Mouse (Mus musculus): ENCODE measurements around the gene Gpr4. TPM values are rescaled to one million over a fixed set of nuclear protein-coding genes. Genes with fewer than 3 reads are reported as not detected.

Gene Gpr4
- polyA plus RNA-seq, 1 experiment from 2014 or later: 1.8 TPM

GRCm38 (mm10) chr7:19170142-19170541, 42.2 kb upstream of the Gpr4 start:
- ATAC-seq: peak; percentile 76; the same call in 1 of the 2 replicates
- peak overlapping the region; percentile 75 for H3K27ac ChIP-seq (ENCODE audit: low read depth, low read length)
- H3K36me3 ChIP-seq (ENCODE audit: control insufficient read depth, insufficient read depth, low read length): no peaks in the 10 kb centered on the region
- no peak overlapping the region for H3K4me3 ChIP-seq (ENCODE audit: low read depth, low read length)
- no peak overlapping the region for H3K4me2 ChIP-seq (ENCODE audit: low read length)
- peaks cover 14% of the 10 kb centered on the region for H3K4me1 ChIP-seq (ENCODE audit: control insufficient read depth, insufficient read depth, low read length)
- DNase-seq (ENCODE audit: low spot score): peak; percentile 85
- 62% methylated on average over 8 of the region's 8 CpGs for WGBS
- H3K27me3 ChIP-seq (replicated peaks; ENCODE audit: control insufficient read depth, insufficient read depth, low read length): 0 out of 2 replicates have a peak, but pooled peaks cover 3% of the 10 kb centered on the region
- no peaks in the 10 kb centered on the region for H3K9me3 ChIP-seq (replicated peaks; ENCODE audit: control insufficient read depth, low read length)
- peak overlapping the region; percentile 6; the same call in 1 of the 2 replicates for H3K9ac ChIP-seq (ENCODE audit: low read length)

- Histone ChIP-seq H3K27me3 (replicated peaks; ENCODE audit: control insufficient read depth, insufficient read depth, low read length) (peaks cover under 1% of the 10 kb centered on the region; the same call in 1 of the 2 replicates), H3K4me2 (ENCODE audit: low read length) (no peak overlapping the region), H3K4me3 (ENCODE audit: low read depth, low read length) (no peak overlapping the region), H3K9me3 (replicated peaks; ENCODE audit: control insufficient read depth, low read length) (no peaks in the 10 kb centered on the region), H3K9ac (ENCODE audit: low read length) (no peak overlapping the region), H3K27ac (ENCODE audit: low read depth, low read length) (peak overlapping the region; percentile 15; the same call in 1 of the 2 replicates), H3K4me1 (ENCODE audit: control insufficient read depth, insufficient read depth, low read length) (peaks cover 9% of the 10 kb centered on the region; the same call in 1 of the 2 replicates), H3K36me3 (ENCODE audit: control insufficient read depth, insufficient read depth, low read length) (no peaks in the 10 kb centered on the region)
- ATAC-seq (no peak), DNase-seq (ENCODE audit: low spot score) (no peak)
- WGBS: 50% methylated on average over 8 of the region's 8 CpGs
These were observed 40.5 kb upstream of the Gpr4 start for GRCm38 (mm10) chr7:19171831-19172230.

GRCm38 (mm10) chr7:19172874-19173273, 39.5 kb upstream of the Gpr4 start:
- Histone ChIP-seq H3K27me3 (replicated peaks; ENCODE audit: control insufficient read depth, insufficient read depth, low read length) (peaks cover 10% of the 10 kb centered on the region), H3K36me3 (ENCODE audit: control insufficient read depth, insufficient read depth, low read length) (no peaks in the 10 kb centered on the region), H3K4me2 (ENCODE audit: low read length) (peak overlapping the region; percentile 53), H3K4me3 (ENCODE audit: low read depth, low read length) (peak overlapping the region; percentile 22), H3K27ac (ENCODE audit: low read depth, low read length) (peak overlapping the region; percentile 6; the same call in 1 of the 2 replicates), H3K9ac (ENCODE audit: low read length) (peak overlapping the region; percentile 35), H3K9me3 (replicated peaks; ENCODE audit: control insufficient read depth, low read length) (no peaks in the 10 kb centered on the region), H3K4me1 (ENCODE audit: control insufficient read depth, insufficient read depth, low read length) (peaks cover 14% of the 10 kb centered on the region; the same call in 1 of the 2 replicates)
- 5% methylated on average over 17 of the region's 17 CpGs for whole genome bisulfite sequencing
- peak; percentile 92 for DNase-seq (ENCODE audit: low spot score)
- ATAC-seq: no peak

GRCm38 (mm10) chr7:19175708-19176515, 36.4 kb upstream of the Gpr4 start, which contains the start of gene Eml2:
TSS of gene Eml2 (plus strand) at chr7:19176421.
- H3K9me3 ChIP-seq (replicated peaks; ENCODE audit: control insufficient read depth, low read length): no peaks in the 10 kb centered on the region
- 0 out of 2 replicates have a peak, but pooled peaks cover 3% of the 10 kb centered on the region for H3K36me3 ChIP-seq (ENCODE audit: control insufficient read depth, insufficient read depth, low read length)
- peak within 1 kb of the TSS; percentile 74 for H3K9ac ChIP-seq (ENCODE audit: low read length)
- peak; percentile 94 for ATAC-seq
- WGBS: 1% methylated on average over 30 of the region's 30 CpGs
- peak within 1 kb of the TSS; percentile 52; the same call in 1 of the 2 replicates for H3K27ac ChIP-seq (ENCODE audit: low read depth, low read length)
- peak; percentile 95 for DNase-seq (ENCODE audit: low spot score)
- H3K27me3 ChIP-seq (replicated peaks; ENCODE audit: control insufficient read depth, insufficient read depth, low read length): peaks cover 25% of the 10 kb centered on the region
- peak within 1 kb of the TSS; percentile 62 for H3K4me3 ChIP-seq (ENCODE audit: low read depth, low read length)
- peaks cover 19% of the 10 kb centered on the region; the same call in 1 of the 2 replicates for H3K4me1 ChIP-seq (ENCODE audit: control insufficient read depth, insufficient read depth, low read length)
- peak within 1 kb of the TSS; percentile 63 for H3K4me2 ChIP-seq (ENCODE audit: low read length)

GRCm38 (mm10) chr7:19176516-19176947, 35.8 kb upstream of the Gpr4 start:
- no peaks in the 10 kb centered on the region for H3K9me3 ChIP-seq (replicated peaks; ENCODE audit: control insufficient read depth, low read length)
- peak; percentile 27 for ATAC-seq
- peak overlapping the region; percentile 52; the same call in 1 of the 2 replicates for H3K27ac ChIP-seq (ENCODE audit: low read depth, low read length)
- WGBS: 2% methylated on average over 14 of the region's 21 CpGs
- H3K9ac ChIP-seq (ENCODE audit: low read length): peak overlapping the region; percentile 74
- H3K4me2 ChIP-seq (ENCODE audit: low read length): peak overlapping the region; percentile 63
- peaks cover 23% of the 10 kb centered on the region; the same call in 1 of the 2 replicates for H3K4me1 ChIP-seq (ENCODE audit: control insufficient read depth, insufficient read depth, low read length)
- no peak for DNase-seq (ENCODE audit: low spot score)
- peaks cover 25% of the 10 kb centered on the region for H3K27me3 ChIP-seq (replicated peaks; ENCODE audit: control insufficient read depth, insufficient read depth, low read length)
- peak overlapping the region; percentile 62 for H3K4me3 ChIP-seq (ENCODE audit: low read depth, low read length)
- 0 out of 2 replicates have a peak, but pooled peaks cover 3% of the 10 kb centered on the region for H3K36me3 ChIP-seq (ENCODE audit: control insufficient read depth, insufficient read depth, low read length)

- Histone ChIP-seq H3K9me3 (replicated peaks; ENCODE audit: control insufficient read depth, low read length) (no peaks in the 10 kb centered on the region), H3K4me3 (ENCODE audit: low read depth, low read length) (peak overlapping the region; percentile 62), H3K36me3 (ENCODE audit: control insufficient read depth, insufficient read depth, low read length) (peaks cover 3% of the 10 kb centered on the region; the same call in 1 of the 2 replicates), H3K4me2 (ENCODE audit: low read length) (peak overlapping the region; percentile 63), H3K27me3 (replicated peaks; ENCODE audit: control insufficient read depth, insufficient read depth, low read length) (peaks cover 25% of the 10 kb centered on the region), H3K27ac (ENCODE audit: low read depth, low read length) (no peak overlapping the region), H3K9ac (ENCODE audit: low read length) (peak overlapping the region; percentile 74; the same call in 1 of the 2 replicates), H3K4me1 (ENCODE audit: control insufficient read depth, insufficient read depth, low read length) (peaks cover 20% of the 10 kb centered on the region; the same call in 1 of the 2 replicates)
- 65% methylated on average over 7 of the region's 7 CpGs for WGBS
- DNase-seq (ENCODE audit: low spot score) (no peak), ATAC-seq (no peak)
These were observed 35.1 kb upstream of the Gpr4 start for GRCm38 (mm10) chr7:19177216-19177615.

GRCm38 (mm10) chr7:19178035-19178434, 34.3 kb upstream of the Gpr4 start:
- Histone ChIP-seq H3K9ac (ENCODE audit: low read length) (no peak overlapping the region; the same call in 1 of the 2 replicates), H3K9me3 (replicated peaks; ENCODE audit: control insufficient read depth, low read length) (no peaks in the 10 kb centered on the region), H3K27me3 (replicated peaks; ENCODE audit: control insufficient read depth, insufficient read depth, low read length) (peaks cover 25% of the 10 kb centered on the region), H3K36me3 (ENCODE audit: control insufficient read depth, insufficient read depth, low read length) (peaks cover 7% of the 10 kb centered on the region; the same call in 1 of the 2 replicates), H3K27ac (ENCODE audit: low read depth, low read length) (no peak overlapping the region), H3K4me3 (ENCODE audit: low read depth, low read length) (peak overlapping the region; percentile 62; the same call in 1 of the 2 replicates), H3K4me2 (ENCODE audit: low read length) (peak overlapping the region; percentile 63), H3K4me1 (ENCODE audit: control insufficient read depth, insufficient read depth, low read length) (peaks cover 14% of the 10 kb centered on the region; the same call in 1 of the 2 replicates)
- DNase-seq (ENCODE audit: low spot score) (no peak), ATAC-seq (no peak)
- 4% methylated on average over 18 of the region's 18 CpGs for WGBS

GRCm38 (mm10) chr7:19178443-19179092, 33.8 kb upstream of the Gpr4 start:
- peaks cover 25% of the 10 kb centered on the region for H3K27me3 ChIP-seq (replicated peaks; ENCODE audit: control insufficient read depth, insufficient read depth, low read length)

More at GRCm38 (mm10) chr7:19178443-19179092, 33.8 kb upstream of the Gpr4 start:
- peak; percentile 75 for DNase-seq (ENCODE audit: low spot score)
- Histone ChIP-seq H3K9me3 (replicated peaks; ENCODE audit: control insufficient read depth, low read length) (no peaks in the 10 kb centered on the region), H3K27ac (ENCODE audit: low read depth, low read length) (no peak overlapping the region), H3K4me2 (ENCODE audit: low read length) (peak overlapping the region; percentile 63), H3K4me3 (ENCODE audit: low read depth, low read length) (peak overlapping the region; percentile 62), H3K9ac (ENCODE audit: low read length) (no peak overlapping the region), H3K36me3 (ENCODE audit: control insufficient read depth, insufficient read depth, low read length) (peaks cover 10% of the 10 kb centered on the region), H3K4me1 (ENCODE audit: control insufficient read depth, insufficient read depth, low read length) (peaks cover 14% of the 10 kb centered on the region; the same call in 1 of the 2 replicates)
- WGBS: 6% methylated on average over 27 of the region's 27 CpGs
- ATAC-seq: no peak
